Mouse (Mus musculus) bone marrow macrophage, adult 2 months (primary cell): ENCODE results near the gene Pgk1. TPM values are rescaled to one million over a fixed set of nuclear protein-coding genes. Genes with fewer than 3 reads are reported as not detected.

Experiments
- H3K27ac ChIP-seq: 2 replicates; pipeline ENCODE4 v1.5.1; 2012; ENCODE audit warnings: low read depth, low read length; ENCODE audit not compliant: insufficient read depth
- H3K4me1 ChIP-seq: 2 replicates; pipeline ENCODE4 v1.6.1; 2012; ENCODE audit warnings: low read length; ENCODE audit not compliant: control insufficient read depth, insufficient read depth
- H3K4me3 ChIP-seq: 2 replicates; pipeline ENCODE4 v1.5.1; 2012; ENCODE audit warnings: mild to moderate bottlenecking, low read length, moderate library complexity; ENCODE audit not compliant: insufficient read depth
- CTCF ChIP-seq: IDR thresholded peaks from 2 replicates; pipeline ENCODE4 v1.5.1; 2012; ENCODE audit warnings: low read depth, mild to moderate bottlenecking, low read length, moderate library complexity
- POLR2A ChIP-seq: IDR thresholded peaks from 2 replicates; pipeline ENCODE4 v1.6.1; 2012; ENCODE audit warnings: mild to moderate bottlenecking, low read depth, low read length, borderline replicate concordance
- polyA plus RNA-seq: library from polyadenylated mRNA; stranded (reverse); fragments of >200 nt; gene quantifications from 2 replicates; pipeline ENCODE4 v1.2.4, GENCODE M21; 2012; ENCODE audit not compliant: missing spikeins, insufficient read depth, insufficient read length

Gene Pgk1
- 274 and 285 TPM in 2 replicates for polyA plus RNA-seq

GRCm38 (mm10) chrX:106186713-106187649 is at the start of gene Pgk1:
Gene Pgk1, plus strand, starts transcription at chrX:106187100.
- peak within 1 kb of the TSS; percentile 88 for H3K4me3 ChIP-seq
- TF ChIP-seq POLR2A (no peak), CTCF (no peak)
- peak within 1 kb of the TSS; percentile 83 for H3K27ac ChIP-seq
- peaks cover 22% of the 10 kb centered on the region for H3K4me1 ChIP-seq

GRCm38 (mm10) chrX:106139309-106140070 is 47.4 kb upstream of the Pgk1 start:
- TF ChIP-seq POLR2A = no peak
- no peak for TF ChIP-seq CTCF
- Histone ChIP-seq H3K4me1 (peaks cover 34% of the 10 kb centered on the region), H3K4me3 (peak overlapping the region; percentile 17; the same call in 1 of the 2 replicates), H3K27ac (peak overlapping the region; percentile 97)

GRCm38 (mm10) chrX:106142936-106143335 is 44.0 kb upstream of the Pgk1 start, which contains the start of gene Tlr13:
Gene Tlr13, plus strand, starts transcription at chrX:106143204.
- H3K4me3 ChIP-seq = peak within 1 kb of the TSS; percentile 63
- TF ChIP-seq POLR2A (no peak), CTCF (no peak)
- H3K27ac ChIP-seq = peak within 1 kb of the TSS; percentile 95

GRCm38 (mm10) chrX:106148185-106148584 is 38.7 kb upstream of the Pgk1 start:
- H3K27ac ChIP-seq = peak overlapping the region; percentile 99
- peaks cover 47% of the 10 kb centered on the region for H3K4me1 ChIP-seq

More at GRCm38 (mm10) chrX:106142936-106143335, 44.0 kb upstream of the Pgk1 start, which contains the start of gene Tlr13:
- H3K4me1 ChIP-seq = peaks cover 39% of the 10 kb centered on the region

GRCm38 (mm10) chrX:106149460-106149859 is 37.4 kb upstream of the Pgk1 start:
- peak overlapping the region; percentile 14; the same call in 1 of the 2 replicates for H3K4me3 ChIP-seq
- no peak for TF ChIP-seq CTCF
- TF ChIP-seq POLR2A = no peak
- peak overlapping the region; percentile 99 for H3K27ac ChIP-seq
- H3K4me1 ChIP-seq = peaks cover 50% of the 10 kb centered on the region

More at GRCm38 (mm10) chrX:106148185-106148584, 38.7 kb upstream of the Pgk1 start:
- no peak for TF ChIP-seq POLR2A
- TF ChIP-seq CTCF = no peak
- H3K4me3 ChIP-seq = no peak overlapping the region

GRCm38 (mm10) chrX:106154180-106154586 is 32.7 kb upstream of the Pgk1 start:
- H3K4me3 ChIP-seq = no peak overlapping the region
- peaks cover 29% of the 10 kb centered on the region for H3K4me1 ChIP-seq
- TF ChIP-seq POLR2A (no peak), CTCF (no peak)
- no peak overlapping the region for H3K27ac ChIP-seq

GRCm38 (mm10) chrX:106155892-106156291 is 31.0 kb upstream of the Pgk1 start:
- no peak overlapping the region for H3K4me3 ChIP-seq
- H3K27ac ChIP-seq = no peak overlapping the region
- H3K4me1 ChIP-seq = peaks cover 16% of the 10 kb centered on the region
- TF ChIP-seq POLR2A = no peak
- TF ChIP-seq CTCF = no peak

GRCm38 (mm10) chrX:106163995-106164394 is 22.9 kb upstream of the Pgk1 start:
- no peak for TF ChIP-seq CTCF
- no peak for TF ChIP-seq POLR2A
- no peak overlapping the region for H3K4me3 ChIP-seq
- H3K27ac ChIP-seq = no peak overlapping the region
- H3K4me1 ChIP-seq = peaks cover 2% of the 10 kb centered on the region; the same call in 1 of the 2 replicates

- Histone ChIP-seq H3K4me3 (no peak overlapping the region), H3K27ac (no peak overlapping the region), H3K4me1 (peaks cover 2% of the 10 kb centered on the region; the same call in 1 of the 2 replicates)
- TF ChIP-seq CTCF (no peak), POLR2A (no peak)
These were observed 22.3 kb upstream of the Pgk1 start for GRCm38 (mm10) chrX:106164555-106164954.

GRCm38 (mm10) chrX:106165089-106165488 is 21.8 kb upstream of the Pgk1 start:
- TF ChIP-seq POLR2A (no peak), CTCF (no peak)
- Histone ChIP-seq H3K4me1 (peaks cover 2% of the 10 kb centered on the region; the same call in 1 of the 2 replicates), H3K4me3 (no peak overlapping the region), H3K27ac (no peak overlapping the region)
